Comparison of ENCODE assay signal across 21 mouse cellular contexts in genomic region chr7:114420918-114421317, GRCm38 (mm10). TPM values are rescaled to one million over a fixed set of nuclear protein-coding genes. Genes with fewer than 3 reads are reported as not detected.
DNase-seq lines count a peak whose midpoint lies in the region; ATAC-seq and TF ChIP-seq lines count a peak whose summit lies in the region.
"Had no signal": no experiment of that assay in that cellular context is flagged by ENCODE, and none has a peak within 500 bp of the region (broad histone marks: within the 10 kb centered on the region; RNA-seq: fewer than 3 reads in every experiment).

No protein-coding gene starts in this region.

- no peak overlapping the region for H3K4me3 ChIP-seq in liver, postnatal 0 days (ENCODE audit: low read depth, low read length)
- H3K4me3 ChIP-seq in liver, embryonic 11.5 days (ENCODE audit: low read depth, low read length) = no peak overlapping the region
- H3K4me3 ChIP-seq in forebrain, embryonic 13.5 days = no peak overlapping the region
- H3K4me3 ChIP-seq: embryonic facial prominence, embryonic 10.5 days; gastrocnemius, adult 2 months; heart, embryonic 13.5 days; hindbrain, embryonic 12.5 days; intestine, embryonic 15.5 days had no signal

- no peak for TF ChIP-seq EP300 in liver, postnatal 0 days (IDR thresholded peaks at IDR 0.05; ENCODE audit: low read depth)

- peak overlapping the region; percentile 16; the same call in 1 of the 2 replicates for H3K27ac ChIP-seq in liver, postnatal 0 days (ENCODE audit: low read depth)
- H3K27ac ChIP-seq in liver, embryonic 11.5 days (ENCODE audit: low read depth, low read length) = no peak overlapping the region
- no peak overlapping the region for H3K27ac ChIP-seq in forebrain, embryonic 13.5 days
- H3K27ac ChIP-seq: embryonic facial prominence, embryonic 10.5 days; gastrocnemius, adult 2 months; heart, embryonic 13.5 days; hindbrain, embryonic 12.5 days; intestine, embryonic 15.5 days had no signal

- DNase-seq in adrenal gland, postnatal 10 days = peak; percentile 13
- no peak for DNase-seq in adrenal gland, adult (ENCODE audit: inconsistent age in 2 of 2, low spot score in 1 of 2)
- DNase-seq in embryo, embryonic 10.5 days (ENCODE audit: low spot score) = peak; percentile 13
- DNase-seq in embryo, embryonic 9.5 days (ENCODE audit: extremely low spot score) = no peak
- no peak for DNase-seq in liver, postnatal 0 days
- no peak for DNase-seq in liver, embryonic 11.5 days (ENCODE audit: low spot score)
- DNase-seq in brain, embryonic 14.5 days (ENCODE audit: low read depth) = peak; percentile 1
- DNase-seq: adrenal gland, adult 2 months; adrenal gland, postnatal 36 days; B cell, adult 2 months; gastrocnemius, adult 2 months; gastrocnemius, postnatal 25 days; heart, postnatal 4 days; kidney, adult 18-20 months had no signal

- no peaks in the 10 kb centered on the region for H3K9me3 ChIP-seq in liver, postnatal 0 days (ENCODE audit: low read length)
- H3K9me3 ChIP-seq in liver, embryonic 11.5 days (ENCODE audit: control insufficient read depth, low read length) = no peaks in the 10 kb centered on the region
- no peaks in the 10 kb centered on the region for H3K9me3 ChIP-seq in forebrain, embryonic 13.5 days (replicated peaks)
- H3K9me3 ChIP-seq: embryonic facial prominence, embryonic 10.5 days; heart, embryonic 13.5 days; hindbrain, embryonic 12.5 days; intestine, embryonic 15.5 days had no signal

- H3K27me3 ChIP-seq in liver, postnatal 0 days (ENCODE audit: insufficient read depth, low read length) = no peaks in the 10 kb centered on the region
- H3K27me3 ChIP-seq in liver, embryonic 11.5 days (replicated peaks; ENCODE audit: control insufficient read depth, insufficient read depth, low read length) = no peaks in the 10 kb centered on the region
- no peaks in the 10 kb centered on the region for H3K27me3 ChIP-seq in forebrain, embryonic 13.5 days
- H3K27me3 ChIP-seq: heart, embryonic 13.5 days; hindbrain, embryonic 12.5 days; intestine, embryonic 15.5 days had no signal

- no peaks in the 10 kb centered on the region for H3K36me3 ChIP-seq in liver, postnatal 0 days (replicated peaks; ENCODE audit: insufficient read depth, low read length)
- H3K36me3 ChIP-seq in liver, embryonic 11.5 days (ENCODE audit: control insufficient read depth, insufficient read depth, low read length) = no peaks in the 10 kb centered on the region
- no peaks in the 10 kb centered on the region for H3K36me3 ChIP-seq in forebrain, embryonic 13.5 days (ENCODE audit: poor library complexity, severe bottlenecking)
- H3K36me3 ChIP-seq: heart, embryonic 13.5 days; hindbrain, embryonic 12.5 days; intestine, embryonic 15.5 days had no signal

- peaks cover 8% of the 10 kb centered on the region; the same call in 1 of the 2 replicates for H3K4me1 ChIP-seq in liver, postnatal 0 days (ENCODE audit: insufficient read depth)
- H3K4me1 ChIP-seq in liver, embryonic 11.5 days (replicated peaks; ENCODE audit: control insufficient read depth, insufficient read depth, low read length) = peaks cover 8% of the 10 kb centered on the region
- peaks cover 24% of the 10 kb centered on the region for H3K4me1 ChIP-seq in forebrain, embryonic 13.5 days
- H3K4me1 ChIP-seq: intestine, embryonic 15.5 days had no signal

- WGBS in liver, postnatal 0 days (ENCODE audit: insufficient replicate concordance) = 49% methylated on average over 4 of the region's 4 CpGs
- 64% methylated on average over 4 of the region's 4 CpGs for WGBS in liver, embryonic 11.5 days
- 48% methylated on average over 4 of the region's 4 CpGs for whole genome bisulfite sequencing in forebrain, embryonic 13.5 days

- no peak for TF ChIP-seq CTCF in liver, postnatal 0 days (IDR thresholded peaks at IDR 0.05; ENCODE audit: low read depth)
- TF ChIP-seq CTCF in brain, embryonic 14.5 days (IDR thresholded peaks at IDR 0.05; ENCODE audit: borderline replicate concordance, extremely low read depth, insufficient read depth, insufficient read length) = no peak

- ATAC-seq in liver, postnatal 0 days = no peak
- ATAC-seq in liver, embryonic 11.5 days (replicated peaks; ENCODE audit: low FRiP score) = no peak
- ATAC-seq in forebrain, embryonic 13.5 days = no peak
- ATAC-seq: CD4-positive, CD25-positive, alpha-beta regulatory T cell, adult 4 months; forebrain, embryonic 14.5 days; intestine, embryonic 15.5 days had no signal

- H3K9ac ChIP-seq in liver, postnatal 0 days (replicated peaks) = no peak overlapping the region
- no peak overlapping the region for H3K9ac ChIP-seq in liver, embryonic 11.5 days (ENCODE audit: low read depth, low read length)
- no peak overlapping the region for H3K9ac ChIP-seq in forebrain, embryonic 13.5 days
- H3K9ac ChIP-seq: heart, embryonic 13.5 days; hindbrain, embryonic 12.5 days; intestine, embryonic 15.5 days had no signal

- TF ChIP-seq POLR2A in brain, embryonic 14.5 days (IDR thresholded peaks at IDR 0.05; ENCODE audit: borderline replicate concordance, extremely low read depth, insufficient read depth, insufficient read length, poor library complexity, severe bottlenecking) = no peak

- peak overlapping the region; percentile 23; the same call in 1 of the 2 replicates for H3K4me2 ChIP-seq in liver, postnatal 0 days (ENCODE audit: low read depth, low read length)
- H3K4me2 ChIP-seq in liver, embryonic 11.5 days = no peak overlapping the region
- H3K4me2 ChIP-seq in forebrain, embryonic 13.5 days = no peak overlapping the region
- H3K4me2 ChIP-seq: heart, embryonic 13.5 days; hindbrain, embryonic 12.5 days; intestine, embryonic 15.5 days had no signal

RNA-seq across cellular contexts. Expression of gene Pde3b, which starts 5.8 kb away (rescaled TPM):
- total RNA-seq in adrenal gland, postnatal 10 days (2021) = 10 to 100 TPM; 41.6 to 55.3 TPM
- 5.0 and 5.4 TPM in 2 replicates for polyA plus RNA-seq in liver, postnatal 0 days (2015; fragmentation: Nextera tagmentation; extraction: Ambion mirVana)
- polyA plus RNA-seq in liver, embryonic 11.5 days (2014; fragmentation: Nextera tagmentation; extraction: Ambion mirVana) = 6.2 and 7.4 TPM in 2 replicates
- polyA plus RNA-seq in brain, embryonic 14.5 days (2012; rRNA removed) = 10.0 and 10.5 TPM in 2 replicates
- 4.9 TPM in 2 replicates for polyA plus RNA-seq in forebrain, embryonic 13.5 days (2015; fragmentation: Nextera tagmentation; extraction: Ambion mirVana)

Comparison
In these comparisons a context has a peak if more than half of its experiments do, and no peak if none do; other contexts are left out.
1. DNase-seq: peak in adrenal gland, postnatal 10 days (single experiment), embryo, embryonic 10.5 days (single experiment) and brain, embryonic 14.5 days (single experiment); none in adrenal gland, adult (0 of 2), embryo, embryonic 9.5 days (single experiment), liver, postnatal 0 days (single experiment) and liver, embryonic 11.5 days (single experiment).